Mouse (Mus musculus) thymus, postnatal 25 days (tissue): ENCODE measurements around the gene Gm5414.

Source experiments
- DNase-seq: peaks from one replicate; pipeline ENCODE4 v3.0.0; 2022

Gene Gm5414

GRCm38 (mm10) chr15:101627884-101628283, at the start of gene Gm5414:
TSS of gene Gm5414 (minus strand) at chr15:101628188.
- no peak for DNase-seq

DNA sequence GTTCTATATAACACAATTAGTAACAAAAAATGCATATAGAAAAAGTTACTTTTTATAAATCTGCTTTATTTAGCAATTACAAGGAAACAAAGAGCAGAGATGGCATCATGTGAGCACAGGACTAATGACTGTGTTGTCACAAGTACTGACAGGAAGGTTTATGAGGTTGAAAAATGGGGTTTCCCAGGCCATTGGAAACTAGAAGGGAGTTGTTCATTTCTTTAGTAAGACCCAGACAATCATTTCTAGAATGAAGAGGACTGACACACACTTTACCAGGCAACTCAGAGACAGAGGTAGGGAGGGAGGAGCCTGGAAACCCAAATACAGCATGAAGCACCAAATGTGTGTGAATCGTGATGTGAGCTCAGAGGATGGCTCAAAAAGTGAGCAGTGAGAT, 48.0 kb upstream of the Gm5414 start:
- no peak for DNase-seq

GRCm38 (mm10) chr15:101652736-101653265, 24.8 kb upstream of the Gm5414 start:
- DNase-seq, result no peak

- DNase-seq, result no peak
Observed at GRCm38 (mm10) chr15:101647280-101647679, 19.3 kb upstream of the Gm5414 start, which contains the start of gene Gm5478. TSS of gene Gm5478 (minus strand) at chr15:101647380.

GRCm38 (mm10) chr15:101599123-101599522, 28.9 kb downstream of the Gm5414 start:
- DNase-seq, result no peak

- no peak for DNase-seq
Observed at GRCm38 (mm10) chr15:101588216-101588615, 39.8 kb downstream of the Gm5414 start.

DNA sequence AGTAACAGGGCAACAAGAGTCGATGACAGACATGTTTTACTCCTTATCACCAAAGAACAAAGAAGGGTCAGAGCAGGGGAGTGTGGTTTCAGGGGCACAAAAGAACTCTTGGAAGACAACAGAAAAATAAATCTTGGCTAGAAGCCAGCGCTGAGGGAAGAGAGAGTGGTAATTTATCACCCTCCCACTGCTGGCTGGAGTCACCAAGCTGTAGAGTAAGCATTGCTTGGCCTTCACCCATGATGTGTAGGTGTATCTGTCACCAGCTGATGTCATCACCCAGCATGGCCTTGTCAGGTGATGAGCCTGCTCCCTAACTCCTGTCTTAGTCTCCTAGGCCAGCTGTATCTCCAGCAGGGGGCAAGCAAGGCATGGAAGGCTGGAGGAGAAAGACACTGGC, 43.5 kb downstream of the Gm5414 start:
- DNase-seq, result no peak

DNA sequence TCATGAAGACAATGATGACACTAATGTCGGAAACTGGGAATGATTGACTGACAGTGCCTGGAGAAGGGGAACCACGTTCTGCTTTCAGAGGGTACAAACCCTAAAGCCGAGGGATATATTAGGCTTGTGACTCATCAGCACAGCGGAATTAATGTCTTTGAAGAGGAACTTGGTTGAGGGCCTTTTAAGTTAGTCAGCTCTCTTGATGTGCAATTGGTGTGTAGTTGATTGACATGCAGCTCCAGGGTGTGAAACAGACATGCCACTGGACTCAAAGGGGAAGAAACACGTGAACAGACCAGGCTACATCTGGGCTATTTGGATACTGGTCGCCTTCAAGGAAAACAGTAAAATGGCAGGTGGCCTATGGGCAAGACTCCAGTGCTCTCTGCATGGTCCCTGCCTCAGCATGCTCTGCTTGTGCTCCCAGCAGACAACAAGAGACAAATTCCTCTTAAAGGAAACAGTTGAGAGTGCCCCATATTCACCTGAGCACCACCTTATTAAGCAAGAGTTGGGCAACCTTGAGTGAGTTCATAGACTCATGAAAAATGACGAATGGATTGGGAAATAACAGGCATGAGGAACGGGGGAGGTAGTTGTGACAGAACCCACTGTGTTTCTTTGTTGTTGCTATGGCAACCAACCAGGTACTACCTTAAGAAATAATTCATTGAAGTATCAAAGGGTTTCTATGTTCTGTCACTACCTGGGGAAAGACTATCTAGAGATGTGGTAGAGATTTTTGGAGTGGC, 44.6 kb downstream of the Gm5414 start:
- DNase-seq, result no peak

- DNase-seq, result no peak
Observed at GRCm38 (mm10) chr15:101581701-101582100, 46.3 kb downstream of the Gm5414 start.

DNA sequence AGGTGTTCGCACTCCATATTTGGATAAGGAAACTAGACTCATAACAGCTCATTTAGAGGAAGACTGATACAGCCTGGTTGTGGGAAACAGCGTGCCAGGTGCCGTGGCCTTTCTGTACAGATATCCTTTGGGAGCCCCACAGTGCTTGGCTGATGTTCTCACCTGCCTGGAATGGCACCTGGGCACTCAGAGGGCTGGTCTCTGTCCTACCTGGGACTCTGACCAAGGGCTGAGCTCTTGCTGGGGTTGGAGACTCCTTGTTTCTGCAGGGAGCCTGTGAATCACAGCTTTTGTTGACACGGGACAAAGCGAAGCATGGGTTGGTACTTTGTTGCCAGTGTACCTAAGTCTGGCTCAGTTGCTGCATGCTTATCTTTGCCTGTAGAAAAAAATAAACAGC, 52.5 kb downstream of the Gm5414 start:
- no peak for DNase-seq
